Mouse (Mus musculus) brain, embryonic 14.5 days (tissue): ENCODE measurements at regions not wholly inside any gene's neighbourhood (a gene's known extent, or its start where the extent isn't known, plus 50 kb on each side); places are given as distances from the start of the nearest gene placed in this dataset.

Source experiments
- DNase-seq: peaks from one replicate; pipeline ENCODE4 v3.0.0-alpha.2; 2011; ENCODE audit warnings: low read depth
- CTCF ChIP-seq: fragments of 200-500 bp; IDR thresholded peaks from 2 replicates; pipeline ENCODE4 v1.5.1; 2012; ENCODE audit warnings: inconsistent platforms, mild to moderate bottlenecking, moderate library complexity, borderline replicate concordance; ENCODE audit not compliant: insufficient read depth, insufficient read length; ENCODE audit errors: extremely low read depth
- POLR2A ChIP-seq: fragments of 200-500 bp; IDR thresholded peaks from 2 replicates; pipeline ENCODE4 v1.6.1; 2012; ENCODE audit warnings: mild to moderate bottlenecking, inconsistent platforms, borderline replicate concordance; ENCODE audit not compliant: poor library complexity, insufficient read depth, insufficient read length, severe bottlenecking; ENCODE audit errors: extremely low read depth

DNA sequence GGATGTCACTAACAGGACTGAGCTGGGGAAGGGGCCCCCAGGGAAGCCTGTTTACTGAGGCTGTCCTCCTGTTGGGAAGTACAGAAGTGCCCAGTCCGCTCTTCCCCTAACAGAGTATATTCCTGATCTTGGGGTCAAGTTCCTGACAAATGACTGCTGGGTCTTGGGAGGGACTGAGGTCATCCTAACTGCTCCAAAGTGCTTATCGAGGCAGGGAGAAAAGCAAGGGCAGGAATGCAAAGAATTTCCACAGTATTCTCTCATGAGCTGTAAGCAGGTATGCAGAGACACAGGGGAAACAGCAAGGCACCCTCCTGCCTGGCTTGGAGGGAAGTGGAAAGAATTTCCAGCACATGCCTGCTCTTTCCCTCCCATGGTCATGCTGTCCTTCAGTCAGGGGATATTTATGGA is 107.9 kb downstream of the Oma1 start:
- DNase-seq: no peak
- no peak for TF ChIP-seq CTCF
- no peak for TF ChIP-seq POLR2A

DNA sequence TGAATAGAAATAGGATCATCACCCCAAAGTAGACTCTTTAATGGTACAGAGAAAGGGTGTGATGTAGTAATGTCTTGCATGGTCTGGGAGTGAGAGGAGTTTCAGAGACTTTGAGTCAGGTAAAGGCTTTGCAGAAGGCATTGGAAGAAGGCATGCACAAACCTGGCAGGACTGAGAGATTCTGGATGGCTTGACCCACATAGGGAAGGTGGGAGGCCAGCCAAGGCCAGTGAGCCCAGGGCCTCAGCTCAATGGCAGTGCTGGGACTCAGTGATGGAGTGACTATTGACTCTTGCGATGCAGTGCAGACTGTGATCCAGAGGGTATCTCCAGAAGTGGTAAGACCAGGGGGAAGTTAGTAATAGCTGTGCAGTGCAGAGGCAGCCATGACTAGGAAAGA is 127.8 kb downstream of the Oma1 start:
- no peak for TF ChIP-seq CTCF
- no peak for TF ChIP-seq POLR2A

DNA sequence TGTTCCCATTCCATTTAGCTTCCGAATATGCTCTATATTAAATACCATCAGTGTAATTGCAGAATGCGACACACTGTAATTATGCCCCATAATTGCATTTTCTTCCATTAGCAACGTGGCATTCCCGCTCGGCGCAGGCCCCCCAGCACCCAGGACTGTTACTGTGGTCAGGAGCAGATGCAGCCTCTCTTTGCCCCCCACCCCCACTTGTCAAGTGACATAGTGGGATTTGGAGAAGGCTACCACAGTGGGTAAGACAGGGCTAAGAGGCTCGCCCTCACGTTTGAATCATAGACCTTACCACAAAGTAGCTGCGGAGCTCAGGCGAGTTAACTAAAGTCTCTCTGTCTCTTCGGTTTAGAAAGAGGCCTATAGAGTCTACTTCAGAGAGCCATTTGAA is 128.3 kb downstream of the Oma1 start:
- TF ChIP-seq POLR2A (no peak), CTCF (no peak)
- peak; percentile 47 for DNase-seq

More for the DNA sequence above, 127.8 kb downstream of the Oma1 start:
- no peak for DNase-seq

DNA sequence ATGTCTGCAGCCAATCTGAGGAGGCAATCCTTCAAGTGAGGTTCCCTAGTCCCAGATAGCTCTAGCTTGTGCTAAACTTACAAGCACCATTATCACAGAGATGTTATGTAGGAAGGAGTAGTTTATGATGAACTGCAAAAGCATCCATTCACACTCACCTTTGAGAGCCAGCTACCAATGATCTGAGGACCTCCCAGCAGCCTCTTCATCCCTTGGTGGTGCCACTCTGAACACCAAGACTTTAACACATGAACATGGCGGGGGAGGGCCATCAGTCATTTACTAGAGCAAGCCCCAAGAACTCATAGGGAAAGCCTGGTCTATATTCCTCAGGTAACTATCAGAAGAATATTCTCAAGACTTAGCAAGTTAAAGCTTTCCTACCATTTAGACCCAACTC is 135.7 kb downstream of the Oma1 start:
- TF ChIP-seq POLR2A (no peak), CTCF (no peak)
- no peak for DNase-seq

DNA sequence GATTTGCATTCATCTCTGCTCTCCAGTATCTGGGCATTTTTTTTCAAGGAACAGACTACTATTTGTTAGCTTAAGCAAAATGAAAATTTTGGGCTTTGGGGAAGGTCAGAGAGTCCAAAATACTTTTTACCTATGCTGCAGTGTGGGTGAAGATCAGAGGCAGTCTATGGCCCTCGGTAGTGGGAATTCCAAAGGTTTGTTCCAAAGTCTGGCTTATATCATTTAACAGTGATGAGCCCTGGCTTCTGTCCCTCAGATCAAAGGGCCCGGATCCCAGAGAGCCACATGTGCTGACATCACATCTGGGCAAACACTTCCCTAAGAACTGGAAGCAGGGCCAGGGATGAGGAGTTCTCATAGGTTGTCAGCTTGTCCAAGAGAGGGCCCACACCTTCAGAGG is 136.5 kb downstream of the Oma1 start:
- TF ChIP-seq CTCF (no peak), POLR2A (no peak)

DNA sequence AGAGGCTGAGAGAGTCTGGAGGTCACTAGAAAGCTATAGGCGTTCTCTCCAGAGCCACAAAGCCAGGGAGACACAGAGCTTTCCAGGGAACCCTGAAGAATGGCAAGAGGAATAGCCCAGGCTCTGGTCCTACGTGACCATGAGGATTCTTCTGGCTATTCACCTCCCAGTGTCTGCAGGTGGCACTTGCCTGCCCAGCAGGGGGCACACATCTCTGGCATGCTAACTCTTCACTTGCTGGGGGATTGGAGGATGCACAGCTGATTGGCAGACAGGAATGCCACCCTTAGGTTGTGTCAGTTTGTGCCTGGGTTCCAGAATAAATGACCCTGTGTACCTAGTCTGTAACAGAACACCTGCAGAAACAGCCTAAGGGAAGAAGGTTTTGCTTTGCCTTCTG is 141.8 kb downstream of the Oma1 start:
- no peak for TF ChIP-seq POLR2A
- no peak for TF ChIP-seq CTCF

More for the DNA sequence above, 136.5 kb downstream of the Oma1 start:
- no peak for DNase-seq

DNA sequence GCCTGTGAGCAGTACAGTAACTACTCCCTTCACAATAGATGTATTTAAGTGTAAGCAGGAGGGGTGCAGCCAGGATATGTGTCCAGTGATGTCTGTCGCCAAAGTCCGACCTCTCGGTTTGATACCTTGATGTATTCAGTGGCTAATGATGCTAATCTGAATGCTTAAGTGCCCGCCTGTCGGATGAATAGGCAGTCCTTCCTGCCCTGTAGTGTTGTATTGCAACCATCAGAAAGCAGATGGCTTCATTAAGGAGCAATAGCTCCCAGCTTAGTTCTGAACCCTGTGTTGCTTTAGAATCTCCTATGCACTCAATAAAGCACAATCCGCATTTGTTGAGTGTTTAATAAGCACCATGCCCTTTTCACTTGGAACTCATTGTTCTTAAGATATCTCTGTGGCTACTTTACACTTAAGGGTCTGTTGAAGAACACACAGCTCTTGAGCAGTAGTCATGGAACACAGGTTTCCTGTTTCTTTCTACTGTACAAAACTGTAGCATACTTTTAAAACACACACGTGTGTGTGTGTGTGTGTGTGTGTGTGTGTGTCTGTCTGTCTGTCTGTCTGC is 152.5 kb downstream of the Oma1 start:
- DNase-seq: peak; percentile 59
- no peak for TF ChIP-seq CTCF
- TF ChIP-seq POLR2A: no peak

More for the DNA sequence above, 141.8 kb downstream of the Oma1 start:
- no peak for DNase-seq

DNA sequence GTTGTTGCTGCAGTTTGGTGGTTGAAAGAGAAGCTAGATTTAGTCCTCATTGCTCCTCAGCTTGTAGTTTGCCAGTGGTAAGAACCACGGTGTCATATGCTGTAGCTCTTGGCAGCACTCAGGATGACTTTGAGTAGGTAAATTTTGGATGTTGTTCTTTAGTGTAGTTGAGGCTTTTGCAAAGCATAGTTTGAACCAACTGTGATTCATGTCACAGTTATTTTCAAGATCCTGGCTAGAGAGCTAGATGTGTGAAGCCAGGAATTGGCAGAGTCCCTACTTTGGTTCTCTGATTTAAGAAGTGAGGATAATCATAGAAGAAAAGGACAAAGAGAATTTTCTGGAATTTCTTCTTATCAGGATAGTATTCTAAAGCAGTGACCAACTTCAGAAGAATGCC is 143.6 kb upstream of the Dab1 start:
- TF ChIP-seq POLR2A (no peak), CTCF (no peak)
- DNase-seq: no peak

DNA sequence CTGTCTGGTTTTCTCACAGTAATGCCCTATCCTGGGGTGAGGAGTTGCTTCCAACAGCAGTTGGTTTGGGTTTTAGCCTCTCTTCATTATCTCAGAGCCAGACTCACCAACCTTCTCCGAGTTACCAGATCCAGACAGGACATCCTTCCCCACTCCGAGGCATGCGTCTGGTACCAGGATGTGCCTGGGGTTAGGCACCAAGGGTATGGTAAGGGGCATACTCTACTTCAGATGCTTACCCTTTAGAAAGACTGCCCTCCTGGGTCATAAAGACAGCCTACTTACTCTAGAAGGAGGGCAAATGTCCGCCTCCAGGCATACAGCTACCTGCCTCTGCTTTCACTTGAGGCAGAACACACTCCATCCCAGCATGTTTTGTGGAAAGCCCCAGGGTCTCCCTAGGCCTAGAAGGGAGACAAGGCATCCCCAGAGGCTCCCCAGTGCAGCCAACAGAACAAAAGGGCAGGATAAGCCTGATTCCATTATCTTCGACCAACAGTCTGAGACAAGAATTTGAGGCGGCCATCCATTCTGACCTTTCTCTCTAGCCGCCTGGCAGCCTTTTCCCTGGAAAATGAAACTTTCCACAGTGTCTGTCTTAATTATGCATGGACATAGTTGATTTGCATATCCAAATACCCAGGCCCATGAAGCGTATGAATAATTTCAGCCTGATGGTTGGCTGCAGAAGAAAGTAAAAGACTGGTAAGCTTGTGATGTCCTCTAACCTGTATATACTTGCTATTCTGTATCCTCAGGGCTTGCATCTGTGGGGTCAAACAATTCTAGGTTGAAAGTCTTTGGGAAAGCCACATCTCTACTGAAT is 132.8 kb upstream of the Dab1 start:
- peak; percentile 45 for DNase-seq
- TF ChIP-seq POLR2A: no peak
- TF ChIP-seq CTCF: no peak

DNA sequence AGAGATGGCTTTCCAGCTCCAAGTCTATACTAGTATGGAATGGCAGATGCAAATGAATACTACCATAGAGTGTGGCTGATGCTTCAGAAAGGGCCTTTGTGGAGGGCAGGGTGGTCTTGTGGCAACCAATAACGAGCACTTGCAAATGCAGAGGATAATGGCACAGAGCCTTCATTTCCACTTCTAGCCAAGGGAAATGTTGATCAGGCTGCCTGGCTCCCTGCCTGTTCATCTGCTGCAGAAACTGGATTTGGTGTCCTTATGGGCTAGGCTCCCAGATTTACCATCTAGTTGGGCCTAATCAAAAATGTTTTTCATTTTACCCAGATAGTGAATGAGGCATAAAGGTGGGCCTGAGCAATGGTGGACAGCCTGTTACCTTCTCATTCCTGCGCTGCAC is 110.7 kb upstream of the Dab1 start:
- TF ChIP-seq POLR2A (no peak), CTCF (no peak)
- DNase-seq: peak; percentile 83

DNA sequence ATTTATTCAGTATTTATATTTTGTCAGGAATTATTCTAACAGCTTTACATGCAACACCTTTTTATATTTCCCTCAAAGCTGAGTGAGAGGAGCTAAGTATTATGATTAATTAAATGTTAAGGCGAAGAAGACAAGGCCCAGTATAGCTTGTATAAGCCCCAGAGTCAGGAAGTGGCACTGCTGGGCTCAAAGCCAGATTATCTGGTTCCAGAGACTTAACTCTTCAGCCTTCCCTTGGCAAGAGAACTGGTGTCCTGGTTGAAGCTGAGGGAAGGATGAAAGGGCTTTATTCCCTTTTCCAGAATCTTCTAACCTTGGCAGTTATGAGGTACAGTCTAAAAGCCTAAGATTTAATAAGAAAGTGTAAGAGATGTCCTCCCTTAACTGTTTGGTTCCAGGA is 106.3 kb upstream of the Dab1 start:
- peak; percentile 19 for DNase-seq

DNA sequence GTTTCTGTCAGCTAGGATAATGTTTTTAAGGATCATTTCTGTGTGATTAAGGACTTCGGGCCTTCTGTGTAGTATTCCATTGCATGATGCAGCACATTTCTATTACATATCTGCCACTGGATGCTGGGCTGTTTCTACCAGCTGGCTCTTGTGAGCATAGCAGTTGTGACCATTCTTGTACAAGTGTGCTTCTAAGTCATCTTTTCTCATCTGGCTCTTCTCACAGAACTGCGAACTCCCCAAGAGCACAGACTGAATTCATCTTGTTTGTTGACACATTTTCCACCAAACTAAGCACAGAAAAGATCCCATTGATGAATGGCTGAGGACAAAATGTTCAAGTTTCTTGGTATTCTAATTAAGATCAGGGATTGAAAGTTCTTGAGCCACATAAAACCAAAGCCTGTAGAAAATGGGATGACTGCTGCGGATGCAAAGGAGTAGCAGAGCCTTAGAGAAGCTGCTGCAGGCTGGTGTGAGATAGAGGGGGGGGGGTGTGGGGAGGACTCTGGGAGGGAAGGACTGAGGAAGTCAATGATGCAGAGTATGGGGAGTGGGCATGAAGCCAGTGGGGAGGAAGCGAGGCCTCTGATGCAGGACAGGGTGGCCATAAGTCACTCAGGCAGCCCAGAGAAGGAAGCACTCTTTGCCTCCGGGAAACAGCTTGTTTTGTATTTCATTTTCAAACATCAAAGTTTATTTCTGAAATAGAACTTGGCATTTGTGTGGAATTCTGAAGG is 97.1 kb upstream of the Dab1 start:
- TF ChIP-seq POLR2A: no peak
- TF ChIP-seq CTCF: no peak

More for the DNA sequence above, 106.3 kb upstream of the Dab1 start:
- no peak for TF ChIP-seq CTCF
- TF ChIP-seq POLR2A: no peak

More for the DNA sequence above, 97.1 kb upstream of the Dab1 start:
- no peak for DNase-seq
